Mouse (Mus musculus) gastrocnemius, postnatal 25 days (tissue): ENCODE results near the gene Apol7e. TPM values are rescaled to one million over a fixed set of nuclear protein-coding genes. Genes with fewer than 3 reads are reported as not detected.

Source experiments
- total RNA-seq, 2 experiments: library from RNA; stranded (reverse); gene quantifications; 1 replicate in 1 of 2; 2 replicates in 1 of 2; pipeline ENCODE4 v1.2.3; 2021

Gene Apol7e
- total RNA-seq, 2 experiments from 2014 or later = 0.24 to 0.28 TPM

Other genes starting within 250 kb of the Apol7e start
- not detected for gene Apol10a, start 221.8 kb upstream of the Apol7e start, total RNA-seq
- gene Apol11a, start 190.6 kb upstream of the Apol7e start, total RNA-seq = not detected
- gene Apol7c, start 165.5 kb upstream of the Apol7e start, total RNA-seq = not detected
- not detected for gene 1700025B11Rik, start 137.0 kb upstream of the Apol7e start, total RNA-seq
- under 1 TPM; 0.43 to 0.64 TPM for gene Apol10b, start 102.7 kb upstream of the Apol7e start, total RNA-seq
- gene Gm36245, start 99.6 kb upstream of the Apol7e start, total RNA-seq = not detected
- gene Apol11b, start 55.6 kb upstream of the Apol7e start, total RNA-seq = under 1 TPM in 1 of 2 experiments, not detected in 1; 0.27 TPM
- not detected for gene Apol9b, start 30.2 kb downstream of the Apol7e start, total RNA-seq
- under 1 TPM in 1 of 2 experiments, not detected in 1; 0.21 TPM for gene Apol8, start 58.1 kb downstream of the Apol7e start, total RNA-seq
- 10 to 100 TPM; 51.0 to 72.0 TPM for gene Myh9, start 143.3 kb downstream of the Apol7e start, total RNA-seq
- gene Txn2, start 230.1 kb downstream of the Apol7e start, total RNA-seq = 100 to 1,000 TPM; 210 to 254 TPM